Mouse (Mus musculus): Measurements from ENCODE around the gene Gm47969.

DNA sequence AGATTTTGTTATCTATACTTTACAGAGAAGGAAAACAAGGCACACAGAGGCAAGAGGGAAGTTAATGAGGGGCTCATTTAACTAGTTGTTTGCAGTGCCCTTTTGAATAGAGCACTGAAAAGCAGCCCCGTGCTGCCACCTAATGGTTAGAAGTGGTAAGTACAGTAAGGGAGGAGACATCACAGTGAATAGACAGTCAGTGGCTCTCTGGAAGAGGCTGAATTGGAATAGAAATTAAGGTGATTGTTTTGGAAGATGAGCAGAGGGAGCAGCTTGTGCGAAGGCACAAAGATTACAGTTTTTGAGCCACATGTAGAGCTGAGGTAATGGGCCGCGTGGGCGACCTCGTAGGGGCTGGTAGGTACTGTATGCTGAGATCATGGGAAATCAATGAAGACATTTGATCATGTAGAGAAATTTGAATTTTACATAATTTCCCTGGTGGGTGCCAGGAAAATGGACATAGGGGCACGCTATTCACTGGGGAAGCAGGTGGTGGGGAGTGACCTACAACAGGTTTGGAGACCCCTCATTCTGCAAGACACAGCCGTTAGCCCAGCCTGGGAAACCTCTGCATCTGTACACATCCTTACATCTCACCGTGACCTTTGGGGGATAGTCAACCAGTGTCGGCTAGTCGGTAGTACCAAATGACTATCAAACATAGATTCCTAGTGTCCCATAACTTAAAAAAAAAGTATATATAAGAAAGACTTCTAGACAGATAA is 31.6 kb downstream of the Gm47969 start:
- TF ChIP-seq GATA1 (IDR thresholded peaks at IDR 0.05; ENCODE audit: borderline replicate concordance, low read length) (no peak), FLI1 (IDR thresholded peaks at IDR 0.05; ENCODE audit: low read length) (no peak)

Data from megakaryocyte, embryonic 14.5 days (primary cell).